Mouse (Mus musculus) kidney, postnatal 0 days (tissue): ENCODE measurements around the gene Atp1a4. TPM values are rescaled to one million over a fixed set of nuclear protein-coding genes. Genes with fewer than 3 reads are reported as not detected.

Experiments
- ATAC-seq: fragments of 200-750 bp; cut with Nextera tagmentation; replicated peaks from 2 replicates; pipeline ENCODE4 v1.8.0; 2017; ENCODE audit warnings: low read depth, moderate number of reproducible peaks, moderate TSS enrichment, moderate library complexity; ENCODE audit not compliant: low FRiP score
- DNase-seq: peaks from one replicate; pipeline ENCODE4 v3.0.0-alpha.2; 2016; ENCODE audit warnings: low spot score
- H3K27ac ChIP-seq: fragments of 300-500 bp; sonication (generic); 2 replicates; pipeline ENCODE4 v1.5.1; 2014; ENCODE audit warnings: mild to moderate bottlenecking
- H3K27me3 ChIP-seq: fragments of 300-500 bp; sonication (generic); 2 replicates; pipeline ENCODE4 v1.6.1; 2014; ENCODE audit warnings: low read length, mixed read lengths; ENCODE audit not compliant: insufficient read depth
- H3K36me3 ChIP-seq: fragments of 300-500 bp; sonication (generic); 2 replicates; pipeline ENCODE4 v1.6.1; 2014; ENCODE audit warnings: low read length, mixed read lengths; ENCODE audit not compliant: insufficient read depth
- H3K4me1 ChIP-seq: fragments of 300-500 bp; sonication (generic); replicated peaks from 2 replicates; pipeline ENCODE4 v1.6.1; 2014; ENCODE audit warnings: antibody characterized with exemption, low read length, mixed read lengths; ENCODE audit not compliant: insufficient read depth
- H3K4me2 ChIP-seq: fragments of 300-500 bp; sonication (generic); 2 replicates; pipeline ENCODE4 v1.6.1; 2014; ENCODE audit warnings: mild to moderate bottlenecking, low read length, moderate library complexity, mixed read lengths
- H3K4me3 ChIP-seq: fragments of 300-500 bp; sonication (generic); replicated peaks from 2 replicates; pipeline ENCODE4 v1.5.1; 2014; ENCODE audit warnings: low read depth, low read length
- H3K9ac ChIP-seq: fragments of 300-500 bp; sonication (generic); 2 replicates; pipeline ENCODE4 v1.6.1; 2014; ENCODE audit warnings: low read depth, low read length
- H3K9me3 ChIP-seq: fragments of 300-500 bp; sonication (generic); replicated peaks from 2 replicates; pipeline ENCODE4 v1.6.1; 2016; ENCODE audit warnings: low read length, inconsistent platforms, mixed read lengths
- CTCF ChIP-seq: IDR thresholded peaks from 2 replicates; pipeline ENCODE4 v1.5.1; 2016; ENCODE audit warnings: antibody characterized with exemption, low read depth, mild to moderate bottlenecking, moderate library complexity
- WGBS: fragments of 180-500 bp; shearing (Covaris S2); extraction: QIAGEN DNeasy Blood & Tissue Kit; methylation state at CpG from one replicate; pipeline ENCODE4 v1.1.7; 2014; 5-methylcytosine and 5-hydroxymethylcytosine counted together
- polyA plus RNA-seq: library from polyadenylated mRNA; unstranded; fragments of >200 nt; fragmentation: Nextera tagmentation; extraction: Ambion mirVana; gene quantifications from 2 replicates; pipeline ENCODE4 v1.2.1, GENCODE M21; 2015

Atp1a4 gene
- polyA plus RNA-seq, 1 experiment from 2014 or later, result not detected

- TF ChIP-seq CTCF, result no peak
- peak; percentile 55 for ATAC-seq
- DNase-seq, result peak; percentile 89
- peak within 1 kb of the TSS; percentile 88 for H3K27ac ChIP-seq
- H3K4me1 ChIP-seq, result peaks cover 47% of the 10 kb centered on the region
- H3K4me3 ChIP-seq, result peak within 1 kb of the TSS; percentile 60
- no peaks in the 10 kb centered on the region for H3K36me3 ChIP-seq
- H3K27me3 ChIP-seq, result no peaks in the 10 kb centered on the region
- peak within 1 kb of the TSS; percentile 80 for H3K4me2 ChIP-seq
- peak within 1 kb of the TSS; percentile 80 for H3K9ac ChIP-seq
- 0% methylated on average over 39 of the region's 40 CpGs for WGBS
- H3K9me3 ChIP-seq, result no peaks in the 10 kb centered on the region
Measured at GRCm38 (mm10) chr1:172206141-172206917, 51.9 kb downstream of the Atp1a4 start, which contains the start of gene Pea15a. TSS of gene Pea15a (minus strand) at chr1:172206804.

DNA sequence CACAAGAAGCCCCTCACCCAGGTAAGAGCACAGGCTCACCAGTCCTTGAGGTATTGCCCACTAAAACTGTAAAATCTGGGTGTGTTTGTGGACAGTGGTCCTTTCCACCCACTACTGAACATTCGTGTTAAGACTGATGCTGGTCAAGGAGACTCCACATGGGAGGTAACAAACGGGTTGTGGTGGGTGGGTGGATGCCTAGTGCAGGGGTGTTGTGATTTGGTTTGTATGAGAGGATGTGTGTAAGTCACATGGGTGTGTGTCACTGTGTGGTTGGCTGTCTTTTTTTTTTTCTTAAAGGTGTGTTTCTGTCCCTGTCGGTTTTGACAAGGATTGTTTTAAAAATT is 52.5 kb downstream of the Atp1a4 start:
- Histone ChIP-seq H3K4me3 (peak overlapping the region; percentile 60), H3K27me3 (no peaks in the 10 kb centered on the region), H3K9me3 (no peaks in the 10 kb centered on the region), H3K4me1 (peaks cover 53% of the 10 kb centered on the region), H3K36me3 (no peaks in the 10 kb centered on the region), H3K27ac (peak overlapping the region; percentile 88; the same call in 1 of the 2 replicates), H3K4me2 (peak overlapping the region; percentile 80), H3K9ac (peak overlapping the region; percentile 80)
- no peak for TF ChIP-seq CTCF
- ATAC-seq (no peak), DNase-seq (no peak)
- WGBS, result 14% methylated on average over 3 of the region's 3 CpGs

GRCm38 (mm10) chr1:172204814-172205740 is 53.1 kb downstream of the Atp1a4 start:
- ATAC-seq (no peak), DNase-seq (no peak)
- WGBS, result 41% methylated on average over 15 of the region's 15 CpGs

DNA sequence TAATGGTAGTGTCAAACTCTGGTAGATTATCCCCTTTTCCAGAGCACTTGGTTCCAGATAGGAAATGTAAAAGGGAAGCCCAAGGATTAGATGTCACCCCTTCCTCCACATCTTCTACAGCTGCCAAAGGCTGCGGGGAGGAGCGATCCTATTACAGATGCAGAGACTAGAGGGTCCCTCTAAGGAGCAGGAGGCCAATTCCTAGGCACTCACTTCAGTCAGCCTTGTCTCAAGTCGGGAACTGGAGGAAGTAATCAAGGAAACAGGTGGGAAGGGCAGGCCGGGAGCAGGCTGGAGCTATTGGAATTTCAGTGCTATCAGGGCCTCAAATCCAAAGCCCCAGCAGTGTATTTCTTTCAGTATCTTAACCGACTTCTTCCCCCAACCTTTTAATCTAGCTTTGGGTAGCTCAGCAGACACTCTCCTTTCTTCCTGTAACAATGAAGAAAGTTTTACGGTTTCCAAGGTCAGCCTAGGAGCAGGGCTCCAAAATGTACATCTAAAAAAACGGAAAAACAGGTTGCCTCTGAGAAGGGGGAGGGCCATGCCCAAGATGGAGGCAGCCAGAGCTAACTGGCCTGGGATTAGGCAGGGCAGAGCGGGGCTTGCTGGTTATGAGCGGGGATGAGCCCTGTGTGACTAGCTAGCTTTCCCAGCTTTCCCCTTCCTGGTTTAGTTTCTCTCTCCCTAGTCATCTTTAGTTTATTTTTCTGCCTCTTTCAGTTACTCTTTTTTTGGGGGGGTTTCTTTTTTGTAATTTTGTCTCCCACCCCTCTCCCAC is 54.0 kb downstream of the Atp1a4 start:
- no peak for TF ChIP-seq CTCF
- Histone ChIP-seq H3K4me1 (peaks cover 53% of the 10 kb centered on the region), H3K4me2 (peak overlapping the region; percentile 80), H3K27me3 (no peaks in the 10 kb centered on the region), H3K9me3 (no peaks in the 10 kb centered on the region), H3K4me3 (no peak overlapping the region), H3K36me3 (peaks cover 11% of the 10 kb centered on the region; the same call in 1 of the 2 replicates), H3K27ac (peak overlapping the region; percentile 79), H3K9ac (0 out of 2 replicates have a peak overlapping the region, but pooled peaks have one; percentile 5)
- ATAC-seq, result no peak
- DNase-seq, result peak; percentile 71
- 19% methylated on average over 9 of the region's 9 CpGs for WGBS

More at GRCm38 (mm10) chr1:172204814-172205740, 53.1 kb downstream of the Atp1a4 start:
- no peak for TF ChIP-seq CTCF
- Histone ChIP-seq H3K27ac (peak overlapping the region; percentile 79), H3K27me3 (no peaks in the 10 kb centered on the region), H3K9me3 (no peaks in the 10 kb centered on the region), H3K4me1 (peaks cover 53% of the 10 kb centered on the region), H3K9ac (no peak overlapping the region; the same call in 1 of the 2 replicates), H3K36me3 (0 out of 2 replicates have a peak, but pooled peaks cover 2% of the 10 kb centered on the region), H3K4me2 (peak overlapping the region; percentile 80), H3K4me3 (peak overlapping the region; percentile 60; the same call in 1 of the 2 replicates)

- DNase-seq, result peak; percentile 62
- Histone ChIP-seq H3K9me3 (no peaks in the 10 kb centered on the region), H3K9ac (0 out of 2 replicates have a peak overlapping the region, but pooled peaks have one; percentile 5), H3K36me3 (peaks cover 14% of the 10 kb centered on the region; the same call in 1 of the 2 replicates), H3K4me2 (0 out of 2 replicates have a peak overlapping the region, but pooled peaks have one; percentile 9), H3K27ac (peak overlapping the region; percentile 79), H3K27me3 (no peaks in the 10 kb centered on the region), H3K4me3 (no peak overlapping the region), H3K4me1 (peaks cover 53% of the 10 kb centered on the region)
- WGBS, result 14% methylated on average over 4 of the region's 4 CpGs
- no peak for TF ChIP-seq CTCF
- ATAC-seq, result no peak
Measured at GRCm38 (mm10) chr1:172203566-172203965, 54.6 kb downstream of the Atp1a4 start.
